Mouse (Mus musculus) ES-Bruce4 (cell line): Measurements from ENCODE around the gene Cdkn3. TPM values are rescaled to one million over a fixed set of nuclear protein-coding genes. Genes with fewer than 3 reads are reported as not detected.
A peak's percentile ranks its signal among the peaks of the same experiment; 100 is the strongest.
"Not testable (repeated sequence)": the region's sequence is repeated elsewhere in the genome, so short reads cannot be mapped to it uniquely, and the experiment has no call there.

Experiments used
- H3K27ac ChIP-seq: 2 replicates; pipeline ENCODE4 v1.5.1; 2012; ENCODE audit warnings: low read length, inconsistent platforms; ENCODE audit not compliant: insufficient read depth
- H3K27me3 ChIP-seq: 2 replicates; pipeline ENCODE4 v1.6.1; 2012; ENCODE audit warnings: mild to moderate bottlenecking, low read length, inconsistent platforms; ENCODE audit not compliant: control insufficient read depth, poor library complexity, insufficient read depth, severe bottlenecking
- H3K36me3 ChIP-seq: 2 replicates; pipeline ENCODE4 v1.6.1; 2012; ENCODE audit warnings: inconsistent platforms, mild to moderate bottlenecking, low read length, moderate library complexity; ENCODE audit not compliant: control insufficient read depth, poor library complexity, insufficient read depth, severe bottlenecking
- H3K4me1 ChIP-seq: one replicate; pipeline ENCODE4 v1.8.1; 2011; ENCODE audit warnings: low read length; ENCODE audit not compliant: control insufficient read depth, insufficient read depth
- H3K4me3 ChIP-seq: 2 replicates; pipeline ENCODE4 v1.5.1; 2011; ENCODE audit warnings: low read depth, mild to moderate bottlenecking, low read length
- H3K9ac ChIP-seq: 2 replicates; pipeline ENCODE4 v1.6.1; 2012; ENCODE audit warnings: low read depth, mild to moderate bottlenecking, inconsistent platforms; ENCODE audit not compliant: poor library complexity, severe bottlenecking
- H3K9me3 ChIP-seq: replicated peaks from 2 replicates; pipeline ENCODE4 v1.6.1; 2012; ENCODE audit warnings: mild to moderate bottlenecking, low read length, inconsistent platforms; ENCODE audit not compliant: control insufficient read depth, poor library complexity, insufficient read depth, severe bottlenecking
- CTCF ChIP-seq: IDR thresholded peaks from one replicate; pipeline ENCODE4 v1.8.1; 2011; ENCODE audit warnings: low read depth, low read length
- EP300 ChIP-seq: IDR thresholded peaks from 2 replicates; pipeline ENCODE4 v1.6.1; 2011; ENCODE audit warnings: low read depth, low read length; ENCODE audit not compliant: insufficient read depth
- POLR2A ChIP-seq: IDR thresholded peaks from one replicate; pipeline ENCODE4 v1.8.1; 2011; ENCODE audit warnings: low read length; ENCODE audit not compliant: insufficient read depth
- polyA plus RNA-seq: library from polyadenylated mRNA; stranded (reverse); fragments of >200 nt; gene quantifications from 2 replicates; pipeline ENCODE4 v1.2.4, GENCODE M21; 2011; ENCODE audit warnings: low read depth; ENCODE audit not compliant: missing spikeins, insufficient read depth, insufficient read length

Cdkn3 gene
- polyA plus RNA-seq, 1 experiment = 31.8 TPM

DNA sequence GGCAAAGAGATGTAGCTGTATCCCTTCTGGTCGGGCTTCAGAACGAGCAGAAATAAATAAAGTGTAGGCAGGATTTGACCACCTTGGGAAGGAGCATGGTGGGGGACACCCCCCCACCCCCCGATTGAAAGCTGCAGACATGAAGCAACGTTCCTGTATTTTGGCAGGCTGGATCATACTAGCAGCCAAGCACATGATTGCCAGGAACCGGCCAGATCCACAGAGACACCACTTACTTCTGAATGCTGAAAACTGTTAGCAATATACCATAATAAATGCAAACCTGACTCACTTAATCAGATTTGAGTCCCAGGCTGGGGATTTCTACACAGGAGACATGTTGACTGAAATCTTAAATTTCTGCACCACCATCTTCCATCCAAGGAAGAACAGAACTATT, 26.1 kb upstream of the Cdkn3 start:
- H3K9ac ChIP-seq = no peak overlapping the region
- no peaks in the 10 kb centered on the region for H3K27me3 ChIP-seq
- TF ChIP-seq POLR2A = no peak
- TF ChIP-seq CTCF = no peak
- TF ChIP-seq EP300 = no peak
- no peaks in the 10 kb centered on the region for H3K4me1 ChIP-seq
- no peak overlapping the region for H3K27ac ChIP-seq
- no peaks in the 10 kb centered on the region for H3K36me3 ChIP-seq
- no peak overlapping the region for H3K4me3 ChIP-seq
- peaks cover 4% of the 10 kb centered on the region; the same call in 1 of the 2 replicates for H3K9me3 ChIP-seq

DNA sequence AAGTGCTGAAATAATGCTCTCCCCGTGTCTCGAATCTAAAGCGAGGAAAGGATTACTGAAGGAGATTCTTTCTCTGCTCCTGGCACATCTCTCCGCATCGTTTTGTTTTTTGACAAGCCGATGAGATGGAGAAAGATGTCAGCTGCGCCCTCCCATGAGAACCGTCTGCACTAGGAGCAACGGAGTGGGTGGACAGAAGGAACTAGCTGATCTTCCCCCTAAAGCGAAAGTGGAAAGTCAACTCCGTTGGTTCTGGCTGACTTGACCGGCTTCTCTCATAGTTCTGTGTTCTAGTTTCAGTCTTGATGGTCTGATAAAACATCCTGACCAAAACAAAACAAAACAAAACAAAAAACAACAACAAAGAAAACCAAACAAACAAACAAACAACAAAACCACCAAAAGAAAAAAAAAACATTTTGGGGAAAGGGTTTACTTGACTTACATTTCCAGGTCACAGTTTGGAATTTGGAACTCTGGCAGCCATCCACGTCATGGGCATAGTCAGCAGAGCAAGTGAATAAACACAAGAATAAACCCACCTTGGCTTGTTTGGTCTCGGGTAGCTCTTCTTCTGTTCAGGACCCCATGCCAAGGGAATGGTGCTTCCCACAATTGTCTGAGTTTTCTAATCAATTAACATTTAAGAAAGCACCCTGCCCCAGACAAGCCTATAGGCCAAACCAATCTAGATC, 25.4 kb upstream of the Cdkn3 start:
- H3K27me3 ChIP-seq = no peaks in the 10 kb centered on the region
- peaks cover 4% of the 10 kb centered on the region; the same call in 1 of the 2 replicates for H3K9me3 ChIP-seq
- H3K9ac ChIP-seq = no peak overlapping the region
- H3K27ac ChIP-seq = no peak overlapping the region
- no peak overlapping the region for H3K4me3 ChIP-seq
- TF ChIP-seq EP300 (no peak), CTCF (no peak), POLR2A (no peak)
- no peaks in the 10 kb centered on the region for H3K36me3 ChIP-seq
- H3K4me1 ChIP-seq = no peaks in the 10 kb centered on the region

DNA sequence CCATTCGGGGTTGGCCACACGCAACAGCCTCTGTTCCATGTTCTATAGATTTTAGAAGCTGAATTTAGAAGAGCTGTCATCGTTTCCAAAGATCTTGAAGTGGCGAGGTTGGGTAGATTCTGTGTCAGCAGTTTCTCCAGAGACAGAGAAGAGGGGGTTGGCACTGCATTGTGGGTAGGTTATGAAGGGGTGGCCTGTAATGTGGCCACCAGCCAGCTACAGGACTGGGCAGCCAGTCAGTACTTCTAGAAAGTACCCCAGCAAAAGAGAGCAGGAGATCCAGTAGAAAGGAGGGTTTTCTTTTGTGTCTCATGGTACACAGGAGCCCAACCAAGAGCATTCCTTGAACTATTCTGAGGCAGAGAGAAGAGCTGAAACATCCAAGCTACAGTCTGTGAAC, 24.0 kb upstream of the Cdkn3 start:
- Histone ChIP-seq H3K4me1 (no peaks in the 10 kb centered on the region), H3K27ac (no peak overlapping the region), H3K4me3 (no peak overlapping the region), H3K9me3 (peaks cover 4% of the 10 kb centered on the region; the same call in 1 of the 2 replicates), H3K36me3 (no peaks in the 10 kb centered on the region), H3K9ac (no peak overlapping the region), H3K27me3 (no peaks in the 10 kb centered on the region)
- no peak for TF ChIP-seq CTCF
- no peak for TF ChIP-seq EP300
- TF ChIP-seq POLR2A = no peak

DNA sequence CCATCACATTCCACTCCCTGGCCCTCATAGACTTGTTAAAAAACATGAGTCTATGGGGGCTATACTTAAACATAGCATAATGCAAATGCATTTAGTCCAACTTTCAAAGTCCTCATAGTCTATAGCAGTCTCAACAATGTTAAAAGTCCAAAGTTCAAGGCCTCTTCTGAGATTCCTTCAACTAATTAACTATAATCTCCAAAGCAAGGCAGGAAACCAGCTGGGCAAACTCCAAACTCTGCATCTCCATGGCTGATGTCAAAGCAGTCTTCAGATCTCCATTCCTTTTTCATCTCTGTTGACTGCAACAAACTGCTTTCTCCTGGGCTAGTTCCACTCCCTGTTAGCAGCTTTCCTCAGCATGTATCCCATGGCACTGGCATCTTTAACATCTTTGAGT, 23.0 kb upstream of the Cdkn3 start:
- not testable (repeated sequence) for H3K9me3 ChIP-seq, H3K27ac ChIP-seq, H3K4me3 ChIP-seq, H3K9ac ChIP-seq, H3K36me3 ChIP-seq, H3K27me3 ChIP-seq, H3K4me1 ChIP-seq

DNA sequence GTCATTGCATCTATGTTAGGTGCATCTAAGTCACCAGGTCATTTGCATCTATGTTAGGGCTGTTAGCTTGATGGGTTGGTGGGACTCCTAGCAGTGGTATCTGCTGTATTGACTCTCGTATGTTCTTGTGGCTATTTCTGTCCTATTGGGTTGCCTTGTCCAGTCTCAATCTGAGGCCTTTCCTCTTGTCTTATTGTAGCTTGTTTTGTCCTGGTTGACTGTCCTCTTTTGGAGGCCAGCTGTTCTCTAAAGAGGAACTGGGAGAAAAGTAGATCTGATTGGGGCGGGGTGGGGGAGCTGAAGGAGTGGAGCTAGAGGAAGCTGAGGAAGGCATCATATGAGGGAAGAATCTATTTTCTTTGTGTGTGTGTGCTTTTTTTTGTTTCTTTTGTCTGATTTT, 17.7 kb upstream of the Cdkn3 start:
- Histone ChIP-seq H3K27me3 (no peaks in the 10 kb centered on the region), H3K9ac (no peak overlapping the region), H3K27ac (no peak overlapping the region), H3K4me3 (no peak overlapping the region), H3K9me3 (no peaks in the 10 kb centered on the region), H3K36me3 (no peaks in the 10 kb centered on the region), H3K4me1 (no peaks in the 10 kb centered on the region)
- TF ChIP-seq CTCF = no peak
- TF ChIP-seq EP300 = no peak
- no peak for TF ChIP-seq POLR2A

DNA sequence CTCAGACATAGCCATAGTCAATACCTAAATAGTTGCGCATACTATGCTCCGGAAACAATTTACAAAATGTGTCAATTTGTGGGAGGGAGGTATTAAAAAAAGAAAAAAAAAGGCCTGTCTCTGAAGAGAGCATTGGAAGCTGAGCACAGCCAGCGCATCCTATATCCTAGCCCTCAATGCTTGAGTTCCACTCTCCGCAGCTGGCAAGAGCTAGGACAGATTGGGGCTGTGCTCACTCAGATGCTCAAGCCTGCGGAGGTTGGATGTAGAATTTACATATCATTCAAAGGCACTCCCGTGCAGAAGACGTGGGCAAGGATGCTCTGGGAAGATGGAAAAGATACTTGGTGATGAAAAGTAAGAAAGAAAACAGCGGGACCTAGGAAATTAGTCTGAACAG, 14.9 kb upstream of the Cdkn3 start:
- Histone ChIP-seq H3K9me3 (no peaks in the 10 kb centered on the region), H3K9ac (no peak overlapping the region), H3K27me3 (no peaks in the 10 kb centered on the region), H3K27ac (no peak overlapping the region), H3K4me1 (no peaks in the 10 kb centered on the region), H3K36me3 (no peaks in the 10 kb centered on the region), H3K4me3 (0 out of 2 replicates have a peak overlapping the region, but pooled peaks have one; percentile 6)
- no peak for TF ChIP-seq CTCF
- no peak for TF ChIP-seq POLR2A
- TF ChIP-seq EP300 = no peak

DNA sequence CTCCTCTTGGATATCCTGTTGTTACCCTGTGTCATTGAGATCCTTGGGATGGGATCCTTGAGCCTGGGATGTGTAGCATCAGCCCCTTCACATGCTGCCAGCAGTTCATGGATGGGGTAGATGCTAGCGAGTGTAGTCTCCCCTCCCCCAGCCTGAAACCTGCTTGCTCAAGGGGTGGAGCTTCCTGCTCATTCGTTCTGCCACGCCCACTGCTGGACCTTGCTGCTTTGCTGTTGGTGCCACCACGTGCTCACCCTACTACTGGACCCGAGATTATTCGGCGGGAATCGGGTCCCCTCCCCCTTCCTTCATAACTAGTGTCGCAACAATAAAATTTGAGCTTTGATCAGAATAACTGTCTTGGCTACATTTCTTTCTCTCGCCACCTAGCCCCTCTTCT, 6.0 kb upstream of the Cdkn3 start:
- H3K4me3 ChIP-seq, H3K36me3 ChIP-seq, H3K4me1 ChIP-seq, H3K27me3 ChIP-seq, H3K9ac ChIP-seq, H3K27ac ChIP-seq, H3K9me3 ChIP-seq: not testable (repeated sequence)
